Mouse (Mus musculus) ZHBTc4 (cell line): ENCODE measurements around the gene Fam126a.
A peak's percentile ranks its signal among the peaks of the same experiment; 100 is the strongest.

ENCODE experiments used
- DNase-seq: peaks from one replicate; pipeline ENCODE4 v3.0.0-alpha.2; 2011; ENCODE audit warnings: low read depth, low spot score

The Fam126a gene

DNA sequence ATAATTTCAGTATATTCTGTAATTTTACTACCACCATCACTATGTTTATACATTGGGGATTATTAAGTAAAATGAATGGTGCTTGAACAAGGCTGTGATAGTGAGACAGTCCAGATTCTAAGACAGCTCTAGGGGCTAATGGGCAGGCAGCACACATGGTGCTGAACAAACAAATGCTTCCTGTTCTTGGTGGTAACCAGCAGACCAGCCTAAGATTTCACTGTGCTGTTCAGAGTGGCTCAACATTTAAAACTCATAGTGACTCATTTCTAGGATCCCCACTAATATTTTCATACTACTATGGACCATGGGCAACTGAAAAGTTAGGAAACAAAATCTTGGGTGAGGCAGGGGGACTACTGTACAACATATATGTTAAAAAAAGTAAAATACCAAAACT lies 10.1 kb upstream of the Fam126a start:
- DNase-seq: no peak

DNA sequence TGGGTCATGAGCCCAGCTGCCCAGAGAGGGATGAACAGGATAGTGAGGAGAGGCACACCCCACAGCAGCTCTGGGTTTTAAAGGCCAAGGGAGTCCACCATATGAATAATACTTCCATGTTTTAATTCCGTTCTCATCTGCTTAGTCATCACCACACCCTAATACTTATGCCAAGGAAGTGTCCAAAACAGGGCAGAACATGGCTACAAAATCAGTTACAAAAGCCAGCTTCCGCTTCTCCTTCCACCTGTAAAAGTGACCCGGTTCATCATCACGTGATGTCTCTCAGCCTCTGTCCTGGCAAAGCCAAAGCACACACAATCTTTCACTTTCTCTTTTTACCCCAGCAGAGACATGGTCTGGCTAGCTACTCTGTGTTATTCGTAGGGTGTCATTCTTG lies 8.9 kb upstream of the Fam126a start:
- no peak for DNase-seq

DNA sequence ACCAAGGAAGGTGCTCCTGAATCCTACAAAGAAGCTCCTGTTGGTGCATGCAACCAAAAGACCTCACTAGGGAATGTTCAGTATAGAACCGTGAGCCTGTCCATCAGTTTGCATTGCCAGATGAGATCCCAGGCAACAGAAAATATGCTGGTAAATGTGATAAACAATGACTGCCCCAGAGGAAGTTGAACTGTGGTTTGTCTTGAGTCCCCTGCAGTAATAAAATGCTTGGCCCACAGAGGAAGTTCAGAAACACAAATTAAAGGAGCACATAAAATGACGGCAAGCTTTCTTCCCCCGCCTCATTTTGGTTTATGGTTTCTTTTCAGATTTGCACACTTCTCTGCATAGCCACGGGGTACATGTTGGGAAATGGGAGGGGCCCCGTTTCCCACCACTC lies 8.3 kb upstream of the Fam126a start:
- DNase-seq: no peak

DNA sequence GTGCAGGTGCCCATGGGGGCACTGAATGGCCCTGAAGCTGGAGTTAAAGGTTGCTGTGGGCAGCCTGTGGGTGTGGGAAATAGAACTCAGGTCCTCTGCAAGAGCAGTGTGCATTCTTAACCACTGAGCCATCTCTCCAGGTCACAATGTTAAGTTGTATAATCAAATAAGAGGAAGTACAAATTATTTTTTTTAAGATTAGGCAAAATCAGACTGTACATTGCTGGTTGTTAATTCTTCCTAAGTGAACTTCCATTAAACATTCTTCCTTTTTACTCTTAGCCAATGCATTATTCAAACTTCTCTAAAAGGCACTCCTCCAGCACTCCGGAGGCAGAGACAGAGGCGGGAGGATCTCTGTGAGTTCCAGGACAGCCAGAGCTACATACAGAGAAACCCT lies 7.7 kb upstream of the Fam126a start:
- DNase-seq: no peak

DNA sequence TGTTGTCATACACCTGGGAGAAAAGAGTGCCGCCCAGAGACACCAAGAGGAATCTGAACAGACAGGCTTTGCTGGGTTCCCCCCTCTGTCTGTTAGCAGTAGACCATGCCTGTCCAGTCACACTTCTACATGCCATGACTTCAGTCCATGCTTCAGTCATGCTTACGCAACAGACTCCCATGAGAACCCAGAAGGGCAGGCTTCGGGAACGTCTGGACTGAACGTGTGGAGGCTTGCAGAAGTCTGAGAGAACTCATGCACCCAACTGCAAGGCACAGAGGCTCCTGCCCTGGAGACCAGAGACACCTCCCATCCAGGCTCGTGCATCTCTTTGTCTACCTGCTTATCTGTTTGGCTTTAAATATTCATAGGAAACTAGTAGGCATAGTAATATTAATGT lies 6.2 kb upstream of the Fam126a start:
- no peak for DNase-seq

DNA sequence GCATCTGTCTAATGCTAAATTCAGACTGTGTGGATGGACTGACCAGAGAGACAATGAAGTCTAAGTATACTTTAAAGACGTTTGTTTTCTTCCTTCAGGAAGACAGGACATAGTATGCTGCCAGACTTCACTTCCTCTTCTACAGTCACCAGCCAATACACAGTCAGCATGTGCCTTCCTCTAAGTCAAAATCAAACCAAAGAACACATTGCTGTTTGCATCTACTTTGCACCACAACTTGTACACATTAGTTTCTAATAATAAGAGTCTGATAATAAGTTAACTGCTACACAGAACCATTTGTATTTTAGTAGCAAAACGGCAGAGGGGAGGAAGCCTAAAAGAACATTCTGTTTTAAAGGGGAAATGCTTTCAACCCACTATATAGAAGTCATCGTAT lies 4.5 kb upstream of the Fam126a start:
- DNase-seq: no peak

DNA sequence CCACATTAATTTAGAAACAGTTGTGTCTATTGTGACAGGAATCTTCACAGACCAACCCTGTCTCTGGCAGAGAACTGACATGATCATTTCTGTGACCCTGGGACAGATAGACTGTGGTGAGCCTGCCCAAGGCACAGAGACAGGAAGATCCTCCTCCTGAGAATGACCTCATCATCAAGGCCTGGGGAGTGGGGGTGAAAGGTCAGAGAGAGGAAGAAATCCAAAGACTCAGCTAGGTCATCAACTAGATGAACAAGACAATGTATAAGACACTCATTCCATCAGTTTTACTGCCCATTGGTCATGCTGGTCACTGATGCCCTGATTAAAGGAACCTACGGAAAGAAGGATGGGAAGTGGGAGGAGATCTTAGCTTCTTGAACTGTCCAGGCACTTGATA lies 3.6 kb upstream of the Fam126a start:
- no peak for DNase-seq

DNA sequence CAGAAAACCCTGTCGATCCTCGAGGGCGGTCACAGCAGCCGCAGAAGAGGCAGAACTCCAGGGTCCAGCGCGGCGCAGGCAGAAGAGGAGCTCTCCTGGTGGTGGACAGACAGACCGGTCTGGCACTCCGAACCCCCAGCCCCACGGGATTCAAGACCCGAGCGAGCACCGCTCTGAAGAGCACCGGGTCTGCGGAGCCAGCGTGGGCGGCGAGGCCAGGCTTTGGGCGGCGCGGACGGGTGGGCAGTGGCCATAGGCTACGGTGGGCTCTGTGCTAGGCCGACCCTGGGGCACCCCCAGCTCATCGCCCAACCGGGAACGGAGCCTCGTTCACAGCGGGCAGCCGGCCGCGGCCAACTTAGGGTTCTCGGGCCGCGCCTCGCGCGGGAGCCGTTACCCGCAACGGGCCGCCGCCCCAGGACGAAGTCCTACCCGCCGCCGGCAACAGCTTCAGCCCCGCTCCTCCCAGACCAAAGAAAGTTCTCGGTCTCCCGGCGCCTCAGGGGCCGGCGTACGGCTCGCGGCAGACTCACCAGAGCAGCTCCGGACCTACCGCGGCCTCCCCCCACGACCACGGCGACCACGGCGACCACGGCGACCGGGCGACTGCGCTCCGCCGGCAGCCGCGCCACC lies 428 bp downstream of the Fam126a start:
- DNase-seq: no peak

DNA sequence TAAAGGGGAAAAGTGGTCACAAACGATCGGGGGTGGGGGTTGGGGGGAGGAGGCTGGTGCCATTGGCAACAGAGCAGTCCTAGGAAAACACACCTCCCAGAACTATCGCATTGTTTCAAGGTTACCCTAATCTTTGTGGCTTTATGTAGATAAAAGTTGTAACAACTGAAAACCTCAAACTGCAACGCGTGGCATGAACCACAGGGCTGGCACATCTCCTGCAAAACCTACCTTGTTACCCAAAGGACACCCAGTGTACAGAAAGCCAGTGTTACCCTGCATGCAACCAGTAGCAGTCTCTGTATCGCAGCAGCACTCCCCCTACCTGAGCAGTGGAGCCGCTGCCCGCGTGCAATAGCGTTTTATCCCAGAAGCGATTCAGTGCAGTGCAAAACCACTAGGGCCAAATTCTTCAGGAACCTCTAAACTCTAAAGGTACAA lies 1.1 kb downstream of the Fam126a start:
- DNase-seq: peak; percentile 70

DNA sequence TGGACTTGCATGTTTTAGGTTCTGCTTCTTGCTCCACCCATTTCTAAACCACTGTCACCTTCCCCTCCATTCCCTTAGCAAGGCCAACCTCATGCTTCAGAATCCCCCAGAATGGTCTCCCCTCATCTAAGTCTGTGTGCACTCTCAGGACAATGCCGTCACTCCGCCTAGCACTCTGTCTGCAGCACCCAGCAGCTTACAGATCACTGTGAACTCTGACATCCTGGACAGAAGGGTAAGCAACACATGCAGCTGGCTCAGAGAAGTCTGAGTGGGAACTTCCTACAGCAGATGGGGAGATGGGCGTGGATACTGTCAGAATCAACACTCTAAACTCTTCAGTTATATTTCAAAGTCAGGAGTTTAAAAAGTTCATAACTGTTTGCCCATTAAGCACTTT lies 5.5 kb downstream of the Fam126a start:
- DNase-seq: no peak

DNA sequence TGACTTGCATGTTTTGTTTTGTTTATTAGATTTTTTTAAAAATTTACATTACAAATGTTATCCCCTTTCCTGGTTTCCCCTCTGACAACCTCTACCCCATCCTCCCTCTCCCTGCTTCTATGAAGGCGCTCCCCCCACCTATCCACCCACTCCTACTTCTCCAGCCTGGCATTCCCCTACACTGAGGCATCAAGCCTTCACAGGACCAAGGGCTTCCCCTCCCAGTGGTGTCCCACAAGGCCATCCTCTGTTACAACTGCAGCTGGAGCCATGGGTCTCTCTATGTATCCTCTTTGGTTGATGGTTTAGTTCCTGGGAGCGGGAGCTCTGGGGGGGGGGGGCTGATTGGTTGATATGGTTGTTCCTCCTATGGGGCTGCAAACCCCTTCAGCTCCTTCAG lies 7.3 kb downstream of the Fam126a start:
- no peak for DNase-seq

DNA sequence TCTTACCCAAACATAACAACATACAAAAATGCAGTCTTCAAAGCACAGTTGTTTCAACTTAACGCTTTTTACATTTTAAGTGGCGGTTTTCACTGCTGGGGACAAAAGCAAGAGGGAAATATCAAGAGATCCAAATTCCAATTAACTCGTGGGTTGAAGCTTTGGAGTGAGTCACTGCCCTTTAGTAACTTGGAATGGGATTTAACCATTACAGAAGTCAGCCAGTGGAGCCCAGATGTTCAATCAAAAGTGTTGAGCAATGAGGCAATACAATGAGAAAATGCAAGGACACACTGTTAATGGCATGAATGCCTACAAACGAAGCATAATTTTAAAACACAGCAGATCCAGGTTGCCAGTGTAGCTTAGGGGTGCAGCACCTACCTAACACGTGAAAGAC lies 8.8 kb downstream of the Fam126a start:
- no peak for DNase-seq

DNA sequence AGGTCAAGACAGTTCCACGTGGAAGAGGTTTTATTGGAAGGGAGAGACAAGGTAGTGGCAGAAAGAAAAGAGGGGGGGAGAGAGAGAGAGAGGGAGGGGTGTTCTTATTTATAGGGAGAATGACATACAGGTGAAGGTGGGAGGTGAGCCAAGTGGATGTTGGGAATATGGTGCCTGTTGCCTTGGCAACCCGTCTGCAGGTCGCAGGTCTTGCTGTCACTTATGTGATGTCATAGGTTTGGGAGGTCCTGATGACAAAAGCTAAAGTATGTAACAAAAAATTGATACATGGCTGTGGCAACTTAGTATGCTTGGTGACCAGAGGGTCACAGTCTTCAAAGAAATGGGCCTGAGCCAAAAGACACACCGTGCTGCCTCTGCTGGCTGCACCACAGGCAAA lies 10.1 kb downstream of the Fam126a start:
- DNase-seq: no peak

DNA sequence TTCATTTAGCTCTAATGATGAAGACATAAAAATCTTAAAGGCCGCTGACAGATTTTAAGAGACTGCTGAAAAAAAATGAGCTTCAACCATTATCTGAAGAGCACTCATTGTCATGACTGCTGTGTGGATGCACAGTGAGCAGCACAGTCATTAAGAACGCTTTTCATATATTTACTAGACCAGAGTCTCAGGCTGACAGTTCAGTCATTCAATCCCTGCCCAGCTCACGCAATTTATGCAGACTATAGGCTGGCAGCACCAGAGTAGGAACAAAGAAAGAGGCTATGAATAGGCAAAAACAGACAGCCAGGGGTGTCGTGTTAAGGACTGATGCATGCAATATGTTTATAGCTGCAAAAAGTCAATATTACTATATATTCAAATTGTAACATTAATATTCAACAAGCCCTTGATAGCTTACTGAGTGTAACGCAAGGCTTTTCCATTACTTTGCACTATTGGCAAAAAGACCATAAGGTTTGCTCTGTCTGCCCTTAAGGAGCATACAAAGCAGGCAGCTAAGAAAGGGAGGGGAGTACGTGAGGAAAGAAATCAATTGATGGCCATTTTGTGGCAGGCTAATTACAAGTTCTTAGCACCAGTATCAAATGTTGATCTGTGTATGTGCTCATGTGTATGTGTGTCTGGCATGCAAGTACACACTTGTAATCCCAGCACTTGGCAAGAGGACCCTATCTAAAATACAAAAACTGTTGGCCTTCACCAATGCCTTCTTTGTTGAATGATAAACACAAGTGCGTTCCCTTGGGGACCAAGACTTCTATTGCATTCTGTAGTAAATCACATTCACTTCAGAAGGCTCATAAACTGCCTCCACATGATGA lies 10.9 kb downstream of the Fam126a start:
- no peak for DNase-seq

DNA sequence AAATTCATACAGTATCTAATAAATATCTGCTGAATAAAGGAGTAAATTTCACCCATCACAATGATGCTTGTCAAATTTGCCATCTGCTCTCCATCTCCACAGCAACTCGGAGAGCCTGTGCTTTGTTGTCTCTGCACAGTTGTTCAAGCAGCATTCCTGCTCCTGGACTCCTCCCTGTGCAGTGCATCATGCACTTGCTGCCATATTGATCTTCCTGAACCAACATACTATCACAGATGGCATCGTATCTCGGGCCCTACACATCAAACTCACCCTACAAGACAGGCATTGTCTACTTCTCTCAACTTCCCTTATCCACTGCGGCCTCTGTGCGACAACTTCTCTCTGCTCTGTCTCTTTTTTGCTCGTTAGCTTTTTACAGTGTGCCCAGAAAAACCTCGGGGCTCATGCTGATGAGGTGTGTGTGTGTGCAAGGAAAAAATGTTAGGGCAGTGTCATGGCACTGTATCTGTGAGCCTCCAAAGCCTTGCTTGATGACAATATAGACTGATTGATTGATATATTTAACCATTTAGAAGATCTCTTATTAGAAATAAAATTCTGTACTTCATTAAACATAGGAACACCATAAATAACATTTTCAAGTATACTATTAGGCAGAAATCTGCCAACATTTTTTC lies 11.7 kb downstream of the Fam126a start:
- no peak for DNase-seq

DNA sequence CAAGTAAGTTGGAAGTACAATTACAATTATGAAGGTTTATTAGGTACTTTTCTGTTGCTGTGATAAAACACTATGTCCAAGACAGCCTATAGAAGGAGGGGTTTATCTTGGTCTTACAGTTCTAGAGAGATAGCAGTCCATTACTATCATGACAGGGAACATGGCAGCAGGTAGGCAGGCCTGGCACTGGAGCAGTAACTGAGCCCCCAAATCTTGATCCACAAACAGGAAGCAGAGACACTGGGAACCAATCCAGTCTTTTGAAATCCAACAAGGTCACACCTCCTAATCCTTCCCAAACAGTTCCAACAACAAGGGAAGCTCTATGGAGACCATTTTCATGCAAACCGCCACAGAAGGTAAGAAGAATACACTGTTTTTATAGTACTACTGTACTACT lies 13.6 kb downstream of the Fam126a start:
- DNase-seq: peak; percentile 7

DNA sequence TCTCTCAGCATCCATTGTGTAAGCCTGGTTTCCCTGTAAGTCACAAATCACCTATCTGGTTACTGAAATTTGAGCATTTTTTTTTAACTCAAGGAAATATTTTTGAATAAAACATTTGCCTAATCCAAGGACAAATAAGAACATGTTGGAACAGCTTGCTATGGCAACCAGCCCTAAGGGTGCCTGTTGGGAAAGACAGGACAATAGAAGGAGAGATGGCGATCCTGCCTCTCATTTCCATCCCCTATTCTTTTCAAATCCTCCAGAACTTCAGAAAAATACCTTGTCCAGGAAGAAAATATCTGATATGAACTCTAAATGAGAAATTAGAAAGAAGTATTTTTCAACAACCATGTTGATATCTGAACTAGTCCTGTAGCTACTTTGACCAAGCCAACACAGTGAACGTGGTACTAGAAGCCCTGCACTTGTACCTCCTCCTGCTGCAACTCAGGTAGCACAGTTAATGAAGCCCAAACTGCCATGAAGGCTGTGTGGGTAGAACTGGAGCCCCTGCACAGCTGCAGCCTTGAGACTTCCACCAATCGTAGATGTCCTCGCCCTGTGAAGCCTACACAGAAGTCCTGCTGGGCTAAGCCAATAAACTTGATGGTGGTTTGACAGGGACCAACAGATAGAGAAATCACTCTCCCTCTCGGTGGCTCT lies 17.0 kb downstream of the Fam126a start:
- no peak for DNase-seq

DNA sequence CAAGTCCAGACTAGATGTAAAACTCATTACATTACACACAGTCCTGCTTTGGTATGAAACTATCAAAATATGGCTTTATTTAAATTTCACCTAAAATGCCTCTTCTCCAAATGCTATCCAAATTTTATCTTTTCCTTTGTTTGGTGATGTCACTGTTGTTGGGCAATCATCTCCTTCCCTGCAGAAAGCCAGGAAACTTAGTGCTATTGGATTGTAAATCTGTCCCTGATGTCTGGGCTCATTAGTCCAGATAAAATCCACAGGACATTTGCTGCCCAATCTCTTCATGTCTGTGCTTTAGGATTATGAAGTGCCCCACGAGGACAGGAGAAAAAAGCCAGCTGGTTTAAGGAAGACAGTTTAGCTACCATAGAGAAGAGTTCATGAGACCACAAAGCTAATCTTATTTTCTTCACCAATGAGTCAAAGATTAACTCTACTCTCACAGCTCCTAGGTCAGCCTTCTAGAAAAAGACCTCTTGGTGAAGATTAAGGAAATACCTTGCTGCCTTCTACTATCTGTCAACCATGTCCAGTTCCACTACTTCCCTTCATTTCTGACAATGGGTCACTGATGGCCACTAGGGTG lies 31.3 kb downstream of the Fam126a start:
- DNase-seq: no peak

DNA sequence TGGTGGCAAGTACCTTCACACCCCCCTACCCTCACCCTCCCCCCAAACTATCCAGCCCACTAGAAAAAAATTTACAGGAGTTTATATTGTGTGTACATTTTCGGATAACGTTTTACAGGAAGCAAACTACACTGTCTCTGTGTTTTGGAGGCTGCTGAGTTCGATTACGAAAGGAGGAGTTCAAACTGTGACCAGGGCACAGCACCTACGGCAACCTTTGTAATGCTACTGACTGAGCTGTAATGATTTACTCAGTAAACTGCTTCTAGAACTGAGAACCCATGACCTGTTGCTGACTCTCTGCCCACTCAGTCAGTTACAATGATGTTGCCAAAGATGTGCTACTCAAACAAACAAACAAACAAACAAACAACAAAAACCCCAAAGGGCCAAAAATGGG lies 34.5 kb downstream of the Fam126a start:
- no peak for DNase-seq

DNA sequence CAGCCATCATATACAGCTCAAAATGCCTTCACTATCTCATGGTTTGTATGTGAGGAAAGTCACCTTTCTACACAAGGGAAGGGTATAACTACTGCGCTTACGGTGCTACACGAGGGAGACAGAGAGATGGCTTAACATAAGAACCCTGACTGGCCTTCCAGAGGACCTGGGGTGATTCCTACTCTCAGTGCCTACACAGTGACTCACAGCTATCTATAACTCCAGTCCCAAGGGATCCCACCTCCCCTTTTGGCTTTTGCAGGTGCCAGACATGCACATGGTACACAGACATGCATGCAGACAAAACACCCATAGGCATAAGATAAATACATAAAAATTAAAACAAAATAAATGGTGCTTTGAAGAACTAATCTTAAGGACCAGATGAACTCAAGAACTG lies 35.6 kb downstream of the Fam126a start:
- DNase-seq: no peak

DNA sequence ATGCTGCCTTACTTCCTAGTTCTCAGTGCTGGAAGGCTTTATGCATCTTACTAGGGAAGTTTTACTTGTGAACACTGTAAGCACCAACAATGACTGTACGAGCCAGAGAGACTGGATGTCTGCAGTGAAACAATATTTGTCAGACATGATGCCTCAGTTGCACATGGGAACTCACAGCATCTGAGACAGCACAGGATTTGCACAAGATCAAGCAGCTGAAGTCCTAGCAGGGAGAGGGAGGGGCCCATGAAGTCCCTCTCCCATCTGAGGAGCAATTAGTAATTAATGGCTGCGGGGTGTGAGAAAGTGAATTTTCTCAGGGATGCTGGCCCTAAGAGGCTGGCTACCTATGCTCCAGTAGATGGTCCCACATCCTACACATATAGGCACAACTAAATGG lies 36.3 kb downstream of the Fam126a start:
- DNase-seq: no peak

DNA sequence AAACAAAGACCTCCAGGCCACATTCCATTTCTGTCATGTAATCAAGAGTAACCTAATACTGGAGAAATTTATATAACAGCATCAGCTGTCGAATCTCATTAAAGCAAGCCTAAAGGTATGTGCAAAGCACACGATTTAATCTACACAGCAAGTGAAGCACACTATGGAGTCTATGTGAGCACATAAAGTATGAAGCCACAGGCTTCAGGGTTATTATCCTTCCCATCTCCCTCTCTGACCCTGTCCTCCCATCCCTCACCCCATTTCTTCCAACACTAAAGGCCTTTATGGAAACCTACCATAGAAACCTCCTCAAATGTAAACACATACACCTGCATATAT lies 37.0 kb downstream of the Fam126a start:
- DNase-seq: no peak
